Mouse (Mus musculus) mature B cell (primary cell): ENCODE data around the gene Slc25a3.

Source experiments
- in situ Hi-C: fragments of 300-500 bp; cut with MboI; formaldehyde crosslinking; loops from 2 replicates; pipeline ENCODE4 v1.14.3; 2019

Slc25a3 gene

GRCm38 (mm10) chr10:91142654-91143191 lies 18.9 kb upstream of the Slc25a3 start:
- in situ Hi-C loops, result loop anchor here (25.0 kb wide), 1 partner anchor 405 kb away; no protein-coding TSS in a partner anchor

GRCm38 (mm10) chr10:91141564-91141963 lies 17.7 kb upstream of the Slc25a3 start:
- in situ Hi-C loops, result loop anchor here (25.0 kb wide), 1 partner anchor 404 kb away; no protein-coding TSS in a partner anchor

- in situ Hi-C loops, result loop anchor here (5.0 to 25.0 kb wide), 2 partner anchors 62 to 402 kb away; no protein-coding TSS in a partner anchor
These were observed 15.4 kb upstream of the Slc25a3 start for GRCm38 (mm10) chr10:91139148-91139766.

- in situ Hi-C loops, result loop anchor here (5.0 to 25.0 kb wide), 2 partner anchors 61 to 401 kb away; no protein-coding TSS in a partner anchor
These were observed 14.5 kb upstream of the Slc25a3 start for GRCm38 (mm10) chr10:91138317-91138716.

- in situ Hi-C loops, result loop anchor here (5.0 to 25.0 kb wide), 2 partner anchors 60 to 400 kb away; no protein-coding TSS in a partner anchor
These were observed 13.5 kb upstream of the Slc25a3 start for GRCm38 (mm10) chr10:91137400-91137799.

GRCm38 (mm10) chr10:91135302-91135972 lies 11.6 kb upstream of the Slc25a3 start:
- in situ Hi-C loops, result loop anchor here (5.0 to 25.0 kb wide), 2 partner anchors 58 to 398 kb away; no protein-coding TSS in a partner anchor

GRCm38 (mm10) chr10:91131565-91131964 lies 7.7 kb upstream of the Slc25a3 start:
- in situ Hi-C loops, result loop anchor here (25.0 kb wide), 1 partner anchor 394 kb away; no protein-coding TSS in a partner anchor

- in situ Hi-C loops, result loop anchor here (25.0 kb wide), 1 partner anchor 393 kb away; no protein-coding TSS in a partner anchor
These were observed 6.9 kb upstream of the Slc25a3 start for GRCm38 (mm10) chr10:91130792-91131191.

- in situ Hi-C loops, result loop anchor here (25.0 kb wide), 1 partner anchor 391 kb away; no protein-coding TSS in a partner anchor
These were observed 4.8 kb upstream of the Slc25a3 start for GRCm38 (mm10) chr10:91128551-91129160.

- in situ Hi-C loops, result loop anchor here (25.0 kb wide), 1 partner anchor 390 kb away; no protein-coding TSS in a partner anchor
These were observed 3.5 kb upstream of the Slc25a3 start for GRCm38 (mm10) chr10:91127395-91127794.

- in situ Hi-C loops, result loop anchor here (25.0 kb wide), 1 partner anchor 389 kb away; no protein-coding TSS in a partner anchor
These were observed 2.9 kb upstream of the Slc25a3 start for GRCm38 (mm10) chr10:91126618-91127355.

- in situ Hi-C loops, result no loop called here
These were observed 505 bp downstream of the Slc25a3 start for GRCm38 (mm10) chr10:91123281-91123827.

- in situ Hi-C loops, result no loop called here
These were observed 1.2 kb downstream of the Slc25a3 start for GRCm38 (mm10) chr10:91122646-91123045.

- in situ Hi-C loops, result no loop called here
These were observed 6.9 kb downstream of the Slc25a3 start for GRCm38 (mm10) chr10:91116958-91117357.

GRCm38 (mm10) chr10:91109841-91110240 lies 14.0 kb downstream of the Slc25a3 start:
- in situ Hi-C loops, result no loop called here

- in situ Hi-C loops, result no loop called here
These were observed 17.9 kb downstream of the Slc25a3 start for GRCm38 (mm10) chr10:91105981-91106380.

GRCm38 (mm10) chr10:91102799-91103590 lies 20.9 kb downstream of the Slc25a3 start:
- in situ Hi-C loops, result no loop called here

- in situ Hi-C loops, result no loop called here
These were observed 21.9 kb downstream of the Slc25a3 start for GRCm38 (mm10) chr10:91101936-91102335.

- in situ Hi-C loops, result no loop called here
These were observed 23.8 kb downstream of the Slc25a3 start for GRCm38 (mm10) chr10:91100101-91100500.

- in situ Hi-C loops, result no loop called here
These were observed 25.8 kb downstream of the Slc25a3 start for GRCm38 (mm10) chr10:91098056-91098455.
